Mouse (Mus musculus): ENCODE measurements at regions not wholly inside any gene's neighbourhood (a gene's known extent, or its start where the extent isn't known, plus 50 kb on each side); places are given as distances from the start of the nearest gene placed in this dataset.

DNA sequence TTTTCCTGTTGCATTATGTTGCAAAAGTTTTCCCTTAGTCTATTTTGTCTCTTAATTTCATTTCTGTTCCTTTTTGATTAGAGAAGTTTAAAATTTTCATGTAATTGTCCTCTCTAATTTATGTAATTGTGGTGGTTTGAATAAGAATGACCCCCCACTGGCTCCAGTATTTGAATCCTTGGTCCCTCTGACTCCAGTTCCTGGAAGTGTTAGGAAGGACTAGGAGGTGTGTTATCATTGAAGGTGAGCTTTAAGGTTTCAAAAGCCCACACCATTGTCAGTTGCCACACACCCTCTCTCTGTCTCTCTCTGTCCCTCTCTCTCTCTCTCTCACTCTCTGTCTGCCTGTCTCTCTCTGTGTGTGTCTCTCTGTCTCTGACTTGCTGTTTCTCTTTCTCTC lies 93.6 kb upstream of the Tnr start:
- dilution Hi-C loops (cut with MboI; ENCODE audit: extremely low pct_ligation_motif_present, extremely low pct_unique_long_range_greater_than_20kb, low sequenced_read_pairs): no loop called here
- Histone ChIP-seq H3K79me2 (replicated peaks; ENCODE audit: control insufficient read depth, extremely low read depth, insufficient read depth, poor library complexity, severe bottlenecking) (no peaks in the 10 kb centered on the region), H3K4me2 (ENCODE audit: insufficient read depth, low read depth, poor library complexity, severe bottlenecking) (no peak overlapping the region), H3K4me3 (replicated peaks in 1 of 3; ENCODE audit: low read depth in 2 of 3, low read length in 2 of 3, poor library complexity in 1 of 3) (no peak overlapping the region), H3K27ac (ENCODE audit: insufficient read depth, low read depth) (no peak overlapping the region), H3K9ac (ENCODE audit: insufficient read depth, low read depth) (no peak overlapping the region), H3K36me3 (replicated peaks in 1 of 2; ENCODE audit: control insufficient read depth in 1 of 2, insufficient read depth in 1 of 2, low read length in 1 of 2) (no peaks in the 10 kb centered on the region), H3K9me3 (replicated peaks; ENCODE audit: low read length) (no peaks in the 10 kb centered on the region), H3K4me1 (ENCODE audit: control insufficient read depth in 1 of 2, insufficient read depth in 2 of 2) (no peaks in the 10 kb centered on the region), H3K27me3 (replicated peaks) (peaks cover 50% of the 10 kb centered on the region)
- in situ Hi-C loops (cut with MboI; ENCODE audit: low pct_ligation_motif_present, low pct_unique_long_range_greater_than_20kb, low sequenced_read_pairs): no loop called here
- TF ChIP-seq ETS1 (conservative IDR thresholded peaks at IDR 0.05; ENCODE audit: low read depth, low read length): no peak
- DNase-seq (ENCODE audit: extremely low read depth): no peak

- DNase-seq (ENCODE audit: extremely low read depth): no peak
- in situ Hi-C loops (cut with MboI; ENCODE audit: low pct_ligation_motif_present, low pct_unique_long_range_greater_than_20kb, low sequenced_read_pairs) (no loop called here), dilution Hi-C loops (cut with MboI; ENCODE audit: extremely low pct_ligation_motif_present, extremely low pct_unique_long_range_greater_than_20kb, low sequenced_read_pairs) (no loop called here)
- H3K36me3 ChIP-seq (replicated peaks in 1 of 2; ENCODE audit: control insufficient read depth in 1 of 2, insufficient read depth in 1 of 2, low read length in 1 of 2): no peaks in the 10 kb centered on the region
- no peaks in the 10 kb centered on the region for H3K9me3 ChIP-seq (replicated peaks; ENCODE audit: low read length)
- H3K4me1 ChIP-seq (ENCODE audit: control insufficient read depth in 1 of 2, insufficient read depth in 2 of 2): no peaks in the 10 kb centered on the region
- no peak overlapping the region for H3K4me3 ChIP-seq (replicated peaks in 1 of 3; ENCODE audit: low read depth in 2 of 3, low read length in 2 of 3, poor library complexity in 1 of 3)
- H3K79me2 ChIP-seq (replicated peaks; ENCODE audit: control insufficient read depth, extremely low read depth, insufficient read depth, poor library complexity, severe bottlenecking): no peaks in the 10 kb centered on the region
- no peak overlapping the region for H3K9ac ChIP-seq (ENCODE audit: insufficient read depth, low read depth)
- peaks cover 55% of the 10 kb centered on the region for H3K27me3 ChIP-seq (replicated peaks)
- no peak overlapping the region for H3K4me2 ChIP-seq (ENCODE audit: insufficient read depth, low read depth, poor library complexity, severe bottlenecking)
- H3K27ac ChIP-seq (ENCODE audit: insufficient read depth, low read depth): no peak overlapping the region
- TF ChIP-seq CHD1 (IDR thresholded peaks at IDR 0.05; ENCODE audit: low read depth, low read length) (no peak), CTCF (conservative IDR thresholded peaks at IDR 0.05 in 1 of 2, IDR thresholded peaks at IDR 0.05 in 1 of 2; ENCODE audit: low read depth in 2 of 2, low read length in 2 of 2) (no peak), JUND (conservative IDR thresholded peaks at IDR 0.05; ENCODE audit: low read depth, low read length) (no peak), MAFK (IDR thresholded peaks at IDR 0.05; ENCODE audit: insufficient replicate concordance, low read length) (no peak), JUN (IDR thresholded peaks at IDR 0.05; ENCODE audit: insufficient read depth, low read depth, low read length) (no peak), GABPA (IDR thresholded peaks at IDR 0.05; ENCODE audit: insufficient replicate concordance, low read depth, low read length) (no peak), MAZ (IDR thresholded peaks at IDR 0.05; ENCODE audit: low read depth, low read length) (no peak), ELF1 (IDR thresholded peaks at IDR 0.05; ENCODE audit: low read depth, low read length) (no peak), MYC (IDR thresholded peaks at IDR 0.05; ENCODE audit: low read depth, low read length) (no peak)
Measured at GRCm38 (mm10) chr1:159433521-159433920, 90.0 kb upstream of the Tnr start.

- H3K4me3 ChIP-seq (replicated peaks in 1 of 3; ENCODE audit: low read depth in 2 of 3, low read length in 2 of 3, poor library complexity in 1 of 3): no peak overlapping the region
- dilution Hi-C loops (cut with MboI; ENCODE audit: extremely low pct_ligation_motif_present, extremely low pct_unique_long_range_greater_than_20kb, low sequenced_read_pairs): no loop called here
Measured at GRCm38 (mm10) chr1:159440770-159441169, 82.8 kb upstream of the Tnr start.

More at GRCm38 (mm10) chr1:159440770-159441169, 82.8 kb upstream of the Tnr start:
- no peaks in the 10 kb centered on the region for H3K79me2 ChIP-seq (replicated peaks; ENCODE audit: control insufficient read depth, extremely low read depth, insufficient read depth, poor library complexity, severe bottlenecking)
- peaks cover 44% of the 10 kb centered on the region for H3K27me3 ChIP-seq (replicated peaks)
- no peak for TF ChIP-seq GABPA (IDR thresholded peaks at IDR 0.05; ENCODE audit: insufficient replicate concordance, low read depth, low read length)
- no peak for TF ChIP-seq MXI1 (IDR thresholded peaks at IDR 0.05; ENCODE audit: low read depth, low read length)
- no peak for TF ChIP-seq E2F4 (IDR thresholded peaks at IDR 0.05; ENCODE audit: insufficient replicate concordance, low read depth, low read length)
- TF ChIP-seq CTCF (conservative IDR thresholded peaks at IDR 0.05 in 1 of 2, IDR thresholded peaks at IDR 0.05 in 1 of 2; ENCODE audit: low read depth in 2 of 2, low read length in 2 of 2): no peak
- TF ChIP-seq KAT2A (IDR thresholded peaks at IDR 0.05; ENCODE audit: insufficient replicate concordance, low read length): no peak
- no peak for TF ChIP-seq MYC (IDR thresholded peaks at IDR 0.05; ENCODE audit: low read depth, low read length)
- TF ChIP-seq NELFE (IDR thresholded peaks at IDR 0.05; ENCODE audit: low read depth, low read length): no peak
- TF ChIP-seq MAZ (IDR thresholded peaks at IDR 0.05; ENCODE audit: low read depth, low read length): no peak
- no peak for TF ChIP-seq USF1 (IDR thresholded peaks at IDR 0.05; ENCODE audit: low read depth, low read length)
- TF ChIP-seq PAX5 (IDR thresholded peaks at IDR 0.05; ENCODE audit: low read length): no peak
- no peak for TF ChIP-seq ZC3H11A (IDR thresholded peaks at IDR 0.05; ENCODE audit: low read depth, low read length)
- no peak for TF ChIP-seq IRF4 (IDR thresholded peaks at IDR 0.05; ENCODE audit: low read depth, low read length)
- no peak for TF ChIP-seq ZMIZ1 (IDR thresholded peaks at IDR 0.05; ENCODE audit: low read depth, low read length)
- TF ChIP-seq JUND (conservative IDR thresholded peaks at IDR 0.05; ENCODE audit: low read depth, low read length): no peak
- TF ChIP-seq MAFK (IDR thresholded peaks at IDR 0.05; ENCODE audit: insufficient replicate concordance, low read length): no peak
- no peak for TF ChIP-seq ZKSCAN1 (IDR thresholded peaks at IDR 0.05; ENCODE audit: borderline replicate concordance, low read depth, low read length)
- TF ChIP-seq HCFC1 (IDR thresholded peaks at IDR 0.05; ENCODE audit: low read depth, low read length): no peak
- TF ChIP-seq NRF1 (IDR thresholded peaks at IDR 0.05; ENCODE audit: low read depth, low read length): no peak
- TF ChIP-seq RCOR1 (conservative IDR thresholded peaks at IDR 0.05; ENCODE audit: low read depth, low read length): no peak
- no peak for TF ChIP-seq RAD21 (IDR thresholded peaks at IDR 0.05; ENCODE audit: low read depth, low read length)
- no peak overlapping the region for H3K27ac ChIP-seq (ENCODE audit: insufficient read depth, low read depth)
- H3K36me3 ChIP-seq (replicated peaks in 1 of 2; ENCODE audit: control insufficient read depth in 1 of 2, insufficient read depth in 1 of 2, low read length in 1 of 2): no peaks in the 10 kb centered on the region
- no peak overlapping the region for H3K4me2 ChIP-seq (ENCODE audit: insufficient read depth, low read depth, poor library complexity, severe bottlenecking)
- no peaks in the 10 kb centered on the region for H3K4me1 ChIP-seq (ENCODE audit: control insufficient read depth in 1 of 2, insufficient read depth in 2 of 2)
- no peak for DNase-seq (ENCODE audit: extremely low read depth)
- H3K9ac ChIP-seq (ENCODE audit: insufficient read depth, low read depth): no peak overlapping the region
- no peaks in the 10 kb centered on the region for H3K9me3 ChIP-seq (replicated peaks; ENCODE audit: low read length)
- in situ Hi-C loops (cut with MboI; ENCODE audit: low pct_ligation_motif_present, low pct_unique_long_range_greater_than_20kb, low sequenced_read_pairs): no loop called here
